Mouse (Mus musculus) stomach, postnatal 0 days (tissue): ENCODE measurements at regions not wholly inside any gene's neighbourhood (a gene's known extent, or its start where the extent isn't known, plus 50 kb on each side); places are given as distances from the start of the nearest gene placed in this dataset.

Source experiments
- ATAC-seq: fragments of 200-750 bp; cut with Nextera tagmentation; 2 replicates; pipeline ENCODE4 v1.8.0; 2017; ENCODE audit not compliant: low FRiP score, low TSS enrichment
- DNase-seq: peaks from one replicate; pipeline ENCODE4 v3.0.0-alpha.2; 2016; ENCODE audit warnings: low spot score
- H3K27ac ChIP-seq: fragments of 300-500 bp; sonication (generic); replicated peaks from 2 replicates; pipeline ENCODE4 v1.5.1; 2014; ENCODE audit warnings: mild to moderate bottlenecking, control low read depth
- H3K27me3 ChIP-seq: fragments of 300-500 bp; sonication (generic); 2 replicates; pipeline ENCODE4 v1.6.1; 2014; ENCODE audit warnings: low read length; ENCODE audit not compliant: control insufficient read depth, insufficient read depth
- H3K36me3 ChIP-seq: fragments of 300-500 bp; sonication (generic); 2 replicates; pipeline ENCODE4 v1.6.1; 2014; ENCODE audit warnings: low read length, mixed read lengths; ENCODE audit not compliant: control insufficient read depth, insufficient read depth
- H3K4me1 ChIP-seq: fragments of 300-500 bp; sonication (generic); replicated peaks from 2 replicates; pipeline ENCODE4 v1.6.1; 2014; ENCODE audit warnings: antibody characterized with exemption; ENCODE audit not compliant: control insufficient read depth, insufficient read depth
- H3K4me2 ChIP-seq: fragments of 300-500 bp; sonication (generic); replicated peaks from 2 replicates; pipeline ENCODE4 v1.6.1; 2014; ENCODE audit warnings: low read depth, mild to moderate bottlenecking, control low read depth, moderate library complexity
- H3K4me3 ChIP-seq: fragments of 300-500 bp; sonication (generic); 2 replicates; pipeline ENCODE4 v1.5.1; 2014; ENCODE audit warnings: low read depth, low read length, control low read depth
- H3K9ac ChIP-seq: fragments of 300-500 bp; sonication (generic); 2 replicates; pipeline ENCODE4 v1.6.1; 2014; ENCODE audit warnings: mild to moderate bottlenecking, low read length, control low read depth, mixed read lengths
- H3K9me3 ChIP-seq: fragments of 300-500 bp; sonication (generic); 2 replicates; pipeline ENCODE4 v1.6.1; 2016; ENCODE audit warnings: low read length; ENCODE audit not compliant: control insufficient read depth
- CTCF ChIP-seq: IDR thresholded peaks from 2 replicates; pipeline ENCODE4 v1.5.1; 2016; ENCODE audit warnings: antibody characterized with exemption, low read depth, mild to moderate bottlenecking, moderate library complexity
- EP300 ChIP-seq: optimal IDR thresholded peaks from 2 replicates; pipeline ENCODE3; 2016; ENCODE audit warnings: antibody characterized with exemption
- WGBS: fragments of 180-500 bp; shearing (Covaris S2); extraction: QIAGEN DNeasy Blood & Tissue Kit; methylation state at CpG from one replicate; pipeline ENCODE4 v1.1.7; 2014; 5-methylcytosine and 5-hydroxymethylcytosine counted together

GRCm38 (mm10) chr7:37006921-37007320, 309.0 kb downstream of the Tshz3 start:
- Histone ChIP-seq H3K9ac (no peak overlapping the region), H3K27me3 (no peaks in the 10 kb centered on the region), H3K4me2 (no peak overlapping the region), H3K9me3 (no peaks in the 10 kb centered on the region), H3K4me1 (no peaks in the 10 kb centered on the region), H3K4me3 (no peak overlapping the region), H3K27ac (no peak overlapping the region), H3K36me3 (no peaks in the 10 kb centered on the region)
- 50% methylated on average over 10 of the region's 10 CpGs for WGBS
- DNase-seq (no peak), ATAC-seq (no peak)
- TF ChIP-seq EP300, result no peak
- TF ChIP-seq CTCF, result no peak

GRCm38 (mm10) chr7:37011180-37011754, 313.3 kb downstream of the Tshz3 start:
- WGBS, result 49% methylated on average over 6 of the region's 6 CpGs
- no peak for TF ChIP-seq CTCF
- TF ChIP-seq EP300, result no peak

GRCm38 (mm10) chr7:37020078-37020477, 322.2 kb downstream of the Tshz3 start:
- Histone ChIP-seq H3K4me1 (no peaks in the 10 kb centered on the region), H3K36me3 (no peaks in the 10 kb centered on the region), H3K9me3 (no peaks in the 10 kb centered on the region), H3K27ac (no peak overlapping the region), H3K4me2 (no peak overlapping the region), H3K27me3 (no peaks in the 10 kb centered on the region), H3K4me3 (no peak overlapping the region), H3K9ac (no peak overlapping the region)
- DNase-seq (no peak), ATAC-seq (no peak)
- 0 out of 2 replicates have a peak, but pooled peaks have one; percentile 8 for TF ChIP-seq CTCF
- TF ChIP-seq EP300, result no peak
- WGBS, result 25% methylated on average over 3 of the region's 3 CpGs

More at GRCm38 (mm10) chr7:37011180-37011754, 313.3 kb downstream of the Tshz3 start:
- no peaks in the 10 kb centered on the region for H3K9me3 ChIP-seq
- no peak overlapping the region for H3K4me2 ChIP-seq
- DNase-seq (no peak), ATAC-seq (no peak)
- no peak overlapping the region for H3K9ac ChIP-seq
- H3K4me3 ChIP-seq, result no peak overlapping the region
- no peaks in the 10 kb centered on the region for H3K36me3 ChIP-seq
- H3K4me1 ChIP-seq, result no peaks in the 10 kb centered on the region
- H3K27me3 ChIP-seq, result no peaks in the 10 kb centered on the region
- no peak overlapping the region for H3K27ac ChIP-seq

- no peak overlapping the region for H3K9ac ChIP-seq
- H3K27me3 ChIP-seq, result no peaks in the 10 kb centered on the region
- no peak overlapping the region for H3K4me2 ChIP-seq
- H3K4me1 ChIP-seq, result no peaks in the 10 kb centered on the region
- no peak overlapping the region for H3K27ac ChIP-seq
- DNase-seq, result no peak
- WGBS, result 79% methylated on average over 7 of the region's 7 CpGs
- no peaks in the 10 kb centered on the region for H3K9me3 ChIP-seq
- TF ChIP-seq EP300, result no peak
- TF ChIP-seq CTCF, result no peak
- no peaks in the 10 kb centered on the region for H3K36me3 ChIP-seq
- no peak overlapping the region for H3K4me3 ChIP-seq
- no peak for ATAC-seq
These were observed 326.6 kb downstream of the Tshz3 start for GRCm38 (mm10) chr7:37024501-37025025.

- DNase-seq (no peak), ATAC-seq (peak; percentile 47; the same call in 1 of the 2 replicates)
- H3K4me2 ChIP-seq, result no peak overlapping the region
- no peaks in the 10 kb centered on the region for H3K9me3 ChIP-seq
- H3K27me3 ChIP-seq, result no peaks in the 10 kb centered on the region
- no peak overlapping the region for H3K4me3 ChIP-seq
- 62% methylated on average over 8 of the region's 8 CpGs for WGBS
- no peaks in the 10 kb centered on the region for H3K36me3 ChIP-seq
- no peak overlapping the region for H3K9ac ChIP-seq
- H3K4me1 ChIP-seq, result no peaks in the 10 kb centered on the region
- TF ChIP-seq CTCF (no peak), EP300 (no peak)
- H3K27ac ChIP-seq, result no peak overlapping the region
These were observed 366.9 kb downstream of the Tshz3 start for GRCm38 (mm10) chr7:37064582-37065458.

GRCm38 (mm10) chr7:37077698-37078097, 379.8 kb downstream of the Tshz3 start:
- H3K4me3 ChIP-seq, result no peak overlapping the region
- no peak for TF ChIP-seq CTCF
- no peak for TF ChIP-seq EP300
- no peaks in the 10 kb centered on the region for H3K27me3 ChIP-seq
- H3K27ac ChIP-seq, result no peak overlapping the region
- H3K9ac ChIP-seq, result no peak overlapping the region
- 62% methylated on average over 6 of the region's 6 CpGs for whole genome bisulfite sequencing
- no peaks in the 10 kb centered on the region for H3K36me3 ChIP-seq
- ATAC-seq (no peak), DNase-seq (no peak)
- H3K9me3 ChIP-seq, result no peaks in the 10 kb centered on the region
- H3K4me1 ChIP-seq, result no peaks in the 10 kb centered on the region
- H3K4me2 ChIP-seq, result no peak overlapping the region
